Mouse (Mus musculus) bone marrow macrophage, adult 2 months (primary cell): ENCODE results near the gene Pkig.

Experiments used
- CTCF ChIP-seq: IDR thresholded peaks from 2 replicates; pipeline ENCODE4 v1.5.1; 2012; ENCODE audit warnings: low read depth, mild to moderate bottlenecking, low read length, moderate library complexity
- POLR2A ChIP-seq: IDR thresholded peaks from 2 replicates; pipeline ENCODE4 v1.6.1; 2012; ENCODE audit warnings: mild to moderate bottlenecking, low read depth, low read length, borderline replicate concordance

DNA sequence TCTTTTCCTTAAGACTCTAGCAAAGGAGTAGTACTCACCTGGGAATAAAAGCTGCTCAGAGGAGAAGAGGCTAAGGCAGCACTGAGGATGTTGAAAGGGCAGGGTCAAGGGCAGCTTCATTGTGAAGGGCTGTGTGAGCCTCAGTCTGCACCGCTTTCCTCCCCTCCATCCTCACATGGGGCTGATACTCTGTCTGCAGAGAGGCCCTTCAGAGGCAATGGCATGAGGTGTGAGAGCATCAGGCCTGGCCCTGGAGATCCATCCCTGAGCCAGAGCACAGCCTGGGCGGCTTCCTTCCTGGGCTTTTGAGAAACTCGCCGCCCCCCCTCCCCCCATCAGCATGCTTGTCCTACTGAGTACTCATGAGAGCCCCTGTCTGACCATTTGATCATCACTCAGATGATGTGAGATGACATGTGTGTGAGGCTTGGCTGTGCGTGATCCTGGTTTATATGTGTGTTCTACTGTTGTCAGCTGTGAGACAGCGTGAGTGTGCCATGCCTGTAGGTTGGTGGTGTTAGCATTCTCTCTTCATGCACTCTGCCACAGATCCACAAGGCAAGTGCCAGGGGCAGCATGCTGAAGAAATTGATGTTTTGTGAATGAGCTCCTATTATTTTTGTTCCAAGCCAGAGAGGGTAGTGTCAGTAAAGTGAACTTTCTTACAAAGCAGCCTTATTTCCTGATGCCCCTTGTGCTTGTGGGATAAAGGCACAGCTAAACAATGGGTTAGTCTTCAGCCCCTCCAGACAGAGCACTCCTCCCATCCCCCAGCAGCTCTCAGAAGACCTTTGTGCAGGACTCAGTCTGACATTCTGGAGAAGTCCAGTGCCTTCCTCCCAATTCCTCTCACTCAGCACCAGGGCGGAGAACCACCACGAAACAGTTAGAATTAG lies 32.5 kb downstream of the Pkig start:
- TF ChIP-seq CTCF, result no peak
- no peak for TF ChIP-seq POLR2A
